Mouse (Mus musculus) hindbrain, embryonic 13.5 days (tissue): ENCODE data around the gene Klhl12. TPM values are rescaled to one million over a fixed set of nuclear protein-coding genes. Genes with fewer than 3 reads are reported as not detected.

Source experiments
- ATAC-seq: fragments of 200-750 bp; cut with Nextera tagmentation; 2 replicates; pipeline ENCODE4 v1.8.0; 2017; ENCODE audit warnings: moderate TSS enrichment; ENCODE audit not compliant: low FRiP score
- H3K27ac ChIP-seq: fragments of 300-500 bp; sonication (generic); 2 replicates; pipeline ENCODE4 v1.5.1; 2015; ENCODE audit warnings: inconsistent platforms, mild to moderate bottlenecking, moderate library complexity
- H3K27me3 ChIP-seq: fragments of 300-500 bp; sonication (generic); 2 replicates; pipeline ENCODE4 v1.6.1; 2015; ENCODE audit warnings: mild to moderate bottlenecking, inconsistent platforms
- H3K36me3 ChIP-seq: fragments of 300-500 bp; sonication (generic); 2 replicates; pipeline ENCODE4 v1.6.1; 2015; ENCODE audit warnings: mild to moderate bottlenecking, inconsistent platforms
- H3K4me1 ChIP-seq: fragments of 300-500 bp; sonication (generic); replicated peaks from 2 replicates; pipeline ENCODE4 v1.6.1; 2015; ENCODE audit warnings: inconsistent platforms
- H3K4me2 ChIP-seq: fragments of 300-500 bp; sonication (generic); 2 replicates; pipeline ENCODE4 v1.6.1; 2015; ENCODE audit warnings: inconsistent platforms, mild to moderate bottlenecking, moderate library complexity
- H3K4me3 ChIP-seq: fragments of 300-500 bp; sonication (generic); 2 replicates; pipeline ENCODE4 v1.5.1; 2015; ENCODE audit warnings: mild to moderate bottlenecking, inconsistent platforms
- H3K9ac ChIP-seq: fragments of 300-500 bp; sonication (generic); 2 replicates; pipeline ENCODE4 v1.6.1; 2015; ENCODE audit warnings: mild to moderate bottlenecking, inconsistent platforms
- H3K9me3 ChIP-seq: fragments of 300-500 bp; sonication (generic); 2 replicates; pipeline ENCODE4 v1.6.1; 2016; ENCODE audit warnings: inconsistent platforms
- WGBS: fragments of 180-500 bp; shearing (Covaris S2); methylation state at CpG from one replicate; pipeline ENCODE4 v1.1.7; 2015; 5-methylcytosine and 5-hydroxymethylcytosine counted together
- polyA plus RNA-seq: library from polyadenylated mRNA; unstranded; fragments of >200 nt; fragmentation: Nextera tagmentation; extraction: Ambion mirVana; gene quantifications from 2 replicates; pipeline ENCODE4 v1.2.1, GENCODE M21; 2015

The Klhl12 gene
- polyA plus RNA-seq, 1 experiment from 2014 or later = 33.2 TPM

DNA sequence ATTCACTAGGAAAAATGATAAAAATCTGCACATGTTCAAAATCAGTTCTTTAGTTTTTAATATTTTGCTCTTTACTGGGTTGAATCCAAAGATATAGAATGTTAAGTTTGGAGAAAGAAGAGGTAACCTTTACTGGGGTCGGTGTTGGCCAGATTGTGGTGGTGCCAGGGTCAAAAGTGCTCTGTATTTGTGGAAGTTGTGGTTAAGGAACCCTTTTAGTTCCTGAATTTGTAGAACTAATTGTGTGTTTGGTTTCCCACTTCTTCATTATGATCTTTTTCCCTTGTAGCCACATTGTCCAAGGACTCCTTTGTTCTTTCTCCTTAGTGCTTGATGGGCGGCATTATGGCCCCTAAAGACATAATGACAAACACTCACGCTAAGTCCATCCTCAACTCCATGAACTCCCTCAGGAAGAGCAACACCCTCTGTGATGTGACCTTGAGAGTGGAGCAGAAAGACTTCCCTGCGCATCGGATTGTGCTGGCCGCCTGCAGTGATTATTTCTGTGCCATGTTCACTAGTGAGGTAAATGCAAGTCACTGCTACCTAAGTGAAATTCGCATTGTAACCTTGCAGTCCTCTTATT, 2.9 kb downstream of the Klhl12 start:
- no peak for ATAC-seq
- Histone ChIP-seq H3K4me3 (no peak overlapping the region), H3K27me3 (peaks cover 6% of the 10 kb centered on the region), H3K9me3 (no peaks in the 10 kb centered on the region), H3K27ac (no peak overlapping the region), H3K9ac (no peak overlapping the region), H3K36me3 (peaks cover 42% of the 10 kb centered on the region), H3K4me1 (peaks cover 16% of the 10 kb centered on the region), H3K4me2 (no peak overlapping the region)
- WGBS = 92% methylated on average over 7 of the region's 7 CpGs

DNA sequence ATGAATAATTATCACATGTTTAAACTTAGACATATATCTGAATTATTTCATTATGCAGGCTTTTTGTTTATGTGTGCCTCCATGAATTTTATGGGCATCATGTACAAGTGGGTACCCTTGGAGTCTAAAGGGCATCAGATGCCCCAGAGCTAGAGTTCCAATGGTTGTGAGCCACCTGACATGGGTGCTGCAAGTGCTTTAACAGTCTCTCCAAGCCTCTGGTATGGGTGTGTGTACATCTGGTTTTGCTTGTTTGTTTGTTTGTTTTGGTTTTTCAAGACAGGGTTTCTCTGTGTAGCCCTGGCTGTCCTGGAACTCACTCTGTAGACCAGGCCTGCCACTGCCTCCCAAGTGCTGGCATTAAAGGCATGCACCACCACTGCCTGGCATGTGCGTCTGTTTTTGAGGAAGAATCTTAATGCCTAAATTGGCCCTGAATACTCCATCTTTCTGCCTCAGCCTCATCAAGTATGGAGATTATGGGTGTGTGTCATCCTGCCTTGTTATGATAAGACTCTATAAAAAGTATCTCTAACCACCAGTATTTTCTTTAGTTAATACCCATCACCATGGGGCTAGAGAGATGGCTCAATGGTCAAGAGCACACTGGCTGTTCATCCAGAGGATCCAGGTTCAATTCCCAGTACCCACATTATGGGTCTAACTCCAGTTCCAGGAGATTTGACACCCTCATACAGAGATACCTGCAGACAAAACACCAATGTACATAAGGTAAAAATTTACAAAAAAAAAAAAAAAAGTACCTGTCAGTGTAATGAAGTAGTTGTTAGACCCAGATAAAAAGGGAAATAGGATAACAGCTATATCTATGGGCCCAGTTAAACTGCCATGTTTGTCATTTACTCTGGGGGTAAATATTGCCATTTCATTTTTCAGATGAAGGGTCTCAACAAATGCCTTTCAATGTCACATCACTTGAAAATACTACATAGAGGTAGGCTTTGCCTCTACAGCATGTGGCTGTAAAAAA, 5.3 kb downstream of the Klhl12 start:
- Histone ChIP-seq H3K27me3 (no peaks in the 10 kb centered on the region), H3K27ac (no peak overlapping the region), H3K4me3 (no peak overlapping the region), H3K9me3 (no peaks in the 10 kb centered on the region), H3K4me1 (peaks cover 10% of the 10 kb centered on the region), H3K4me2 (no peak overlapping the region), H3K36me3 (peaks cover 60% of the 10 kb centered on the region), H3K9ac (no peak overlapping the region)
- 97% methylated on average over 1 of the region's 1 CpGs for WGBS
- ATAC-seq = no peak

DNA sequence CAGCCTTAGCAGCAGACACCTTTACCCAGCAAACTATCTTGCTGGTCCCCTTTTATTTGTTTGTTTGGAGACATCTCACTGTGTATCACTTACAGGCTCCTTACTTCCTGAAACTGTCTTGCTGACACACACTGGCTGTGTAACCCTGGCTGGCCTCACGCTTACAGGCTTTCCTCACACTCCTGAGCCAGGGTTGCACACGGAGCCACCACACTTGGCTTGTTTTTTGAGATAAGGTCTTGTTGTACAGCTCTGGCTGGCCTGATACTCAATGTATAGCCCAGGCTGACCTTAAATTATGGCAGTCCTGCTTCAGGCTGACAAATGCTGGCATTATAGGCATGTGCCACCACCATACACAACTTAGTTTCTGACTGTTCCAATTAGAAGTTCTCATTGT, 29.3 kb downstream of the Klhl12 start:
- Histone ChIP-seq H3K4me2 (no peak overlapping the region), H3K36me3 (peaks cover 67% of the 10 kb centered on the region), H3K27ac (no peak overlapping the region), H3K9ac (no peak overlapping the region), H3K4me3 (no peak overlapping the region), H3K27me3 (no peaks in the 10 kb centered on the region), H3K4me1 (no peaks in the 10 kb centered on the region), H3K9me3 (no peaks in the 10 kb centered on the region)
- ATAC-seq = no peak
- 95% methylated on average over 2 of the region's 2 CpGs for WGBS

DNA sequence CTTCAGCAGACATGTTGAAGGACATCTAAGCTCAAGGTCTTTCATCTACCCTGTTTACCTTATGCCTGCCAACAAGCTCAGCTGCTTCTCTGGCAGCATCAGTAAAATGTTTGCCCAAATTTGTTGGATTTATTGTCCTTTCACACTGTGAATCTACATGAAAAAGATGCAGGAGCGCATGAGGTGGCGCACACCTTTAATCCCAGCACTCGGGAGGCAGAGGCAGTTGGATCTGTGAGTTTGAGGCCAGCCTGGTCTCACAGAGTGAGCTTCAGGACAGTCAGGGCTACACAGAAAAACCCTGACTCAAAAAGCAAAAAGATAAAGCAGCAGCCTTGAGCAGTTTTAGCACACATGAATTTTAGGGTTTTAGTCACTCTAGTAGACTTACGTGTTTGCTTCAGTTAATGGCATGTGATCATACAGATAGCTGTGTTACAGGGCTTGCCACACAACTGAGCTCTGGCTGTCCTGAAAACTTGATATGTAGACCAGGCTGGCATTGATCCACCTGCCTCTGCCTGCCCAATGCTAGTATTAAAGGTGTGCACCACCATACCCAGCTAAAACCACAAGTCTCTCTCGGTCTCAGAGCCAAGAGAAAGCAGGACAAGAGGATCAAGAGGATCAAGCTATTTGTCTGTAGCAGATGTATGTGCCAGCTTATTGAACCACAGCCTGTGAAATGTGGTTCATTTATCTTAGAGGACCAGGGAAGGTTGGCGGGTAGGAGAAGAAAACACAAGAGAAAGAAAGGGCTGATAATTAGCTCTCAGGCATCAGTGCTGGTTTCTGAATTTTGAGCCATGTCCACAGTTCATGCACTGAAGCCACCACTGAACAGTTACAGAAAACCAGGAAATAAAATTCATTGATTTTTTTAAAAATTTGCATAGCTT, 35.8 kb downstream of the Klhl12 start:
- H3K36me3 ChIP-seq = peaks cover 41% of the 10 kb centered on the region
- no peak for ATAC-seq

DNA sequence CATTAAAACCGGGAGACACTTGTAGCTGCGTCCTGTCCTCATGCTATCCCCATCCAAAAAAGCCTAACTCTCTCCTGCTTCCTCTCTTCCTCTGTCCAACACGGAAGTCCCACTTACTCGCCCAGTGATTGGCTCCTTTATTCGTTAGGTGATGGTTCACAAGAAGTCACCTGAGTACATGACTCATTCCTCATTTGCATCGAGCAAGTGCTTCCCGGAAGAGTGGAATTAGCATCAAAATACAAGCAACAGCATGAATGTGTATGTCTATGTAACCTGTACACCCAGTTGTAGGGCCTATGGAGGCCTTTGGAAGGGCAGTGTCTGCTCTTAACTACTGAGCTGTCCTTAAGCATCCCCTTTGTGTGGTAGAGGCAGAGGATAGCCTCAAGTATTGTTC, 36.9 kb downstream of the Klhl12 start:
- Histone ChIP-seq H3K27ac (no peak overlapping the region), H3K36me3 (peaks cover 40% of the 10 kb centered on the region), H3K9ac (no peak overlapping the region), H3K9me3 (no peaks in the 10 kb centered on the region), H3K4me3 (no peak overlapping the region), H3K27me3 (no peaks in the 10 kb centered on the region), H3K4me1 (peaks cover 19% of the 10 kb centered on the region), H3K4me2 (no peak overlapping the region)
- 79% methylated on average over 7 of the region's 7 CpGs for WGBS
- ATAC-seq = no peak

More for the DNA sequence above, 35.8 kb downstream of the Klhl12 start:
- H3K4me2 ChIP-seq = no peak overlapping the region
- 92% methylated on average over 6 of the region's 6 CpGs for WGBS
- peaks cover 16% of the 10 kb centered on the region for H3K4me1 ChIP-seq
- no peaks in the 10 kb centered on the region for H3K9me3 ChIP-seq
- H3K4me3 ChIP-seq = no peak overlapping the region
- H3K9ac ChIP-seq = no peak overlapping the region
- no peaks in the 10 kb centered on the region for H3K27me3 ChIP-seq
- H3K27ac ChIP-seq = no peak overlapping the region

DNA sequence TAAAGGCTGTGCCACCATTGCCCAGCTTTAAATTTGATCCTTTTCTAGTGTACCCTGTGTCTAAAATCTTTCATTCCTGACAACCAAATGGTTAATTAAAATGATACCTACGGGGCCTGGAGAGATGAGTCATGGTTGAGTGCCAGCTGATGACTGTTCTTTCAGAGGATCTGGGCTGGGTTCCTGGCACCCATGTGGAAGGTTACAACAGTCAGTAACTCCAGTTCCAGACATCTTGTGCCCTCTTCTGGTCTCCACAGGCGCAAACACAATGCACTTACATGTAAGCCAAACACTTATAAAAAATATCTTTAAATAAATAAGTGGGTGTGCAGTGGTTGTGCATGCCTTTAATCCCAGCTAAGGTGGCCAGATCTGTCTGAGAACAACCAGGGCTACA, 38.2 kb downstream of the Klhl12 start:
- no peak for ATAC-seq
- Histone ChIP-seq H3K4me1 (peaks cover 19% of the 10 kb centered on the region), H3K9me3 (no peaks in the 10 kb centered on the region), H3K4me3 (peak overlapping the region; percentile 62), H3K4me2 (peak overlapping the region; percentile 63; the same call in 1 of the 2 replicates), H3K27me3 (no peaks in the 10 kb centered on the region), H3K27ac (no peak overlapping the region), H3K9ac (0 out of 2 replicates have a peak overlapping the region, but pooled peaks have one; percentile 66), H3K36me3 (peaks cover 30% of the 10 kb centered on the region)
- 85% methylated on average over 2 of the region's 2 CpGs for WGBS

DNA sequence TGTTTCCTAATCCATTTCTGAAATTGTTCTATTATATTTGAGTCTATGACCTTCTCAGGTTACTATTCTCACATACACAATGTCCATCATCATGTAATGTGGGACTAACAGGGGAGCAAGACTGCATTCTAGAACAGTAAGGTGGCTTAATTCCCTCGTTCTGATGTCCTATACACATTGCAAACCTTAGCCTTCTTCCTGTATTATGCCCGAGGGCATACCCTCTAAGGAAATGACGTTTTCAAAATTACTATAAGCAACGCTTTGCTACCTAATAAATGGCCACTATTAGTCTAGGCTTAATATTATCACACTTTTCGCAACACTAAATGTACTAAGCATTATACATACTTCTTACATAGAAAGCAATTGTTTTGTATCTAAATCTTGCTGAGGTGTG, 38.6 kb downstream of the Klhl12 start:
- Histone ChIP-seq H3K27ac (peak overlapping the region; percentile 84), H3K9me3 (no peaks in the 10 kb centered on the region), H3K27me3 (no peaks in the 10 kb centered on the region), H3K4me3 (peak overlapping the region; percentile 62), H3K4me2 (peak overlapping the region; percentile 63), H3K36me3 (peaks cover 28% of the 10 kb centered on the region), H3K9ac (peak overlapping the region; percentile 66), H3K4me1 (peaks cover 19% of the 10 kb centered on the region)
- peak; percentile 7; the same call in 1 of the 2 replicates for ATAC-seq
- WGBS = 26% methylated on average over 5 of the region's 5 CpGs

DNA sequence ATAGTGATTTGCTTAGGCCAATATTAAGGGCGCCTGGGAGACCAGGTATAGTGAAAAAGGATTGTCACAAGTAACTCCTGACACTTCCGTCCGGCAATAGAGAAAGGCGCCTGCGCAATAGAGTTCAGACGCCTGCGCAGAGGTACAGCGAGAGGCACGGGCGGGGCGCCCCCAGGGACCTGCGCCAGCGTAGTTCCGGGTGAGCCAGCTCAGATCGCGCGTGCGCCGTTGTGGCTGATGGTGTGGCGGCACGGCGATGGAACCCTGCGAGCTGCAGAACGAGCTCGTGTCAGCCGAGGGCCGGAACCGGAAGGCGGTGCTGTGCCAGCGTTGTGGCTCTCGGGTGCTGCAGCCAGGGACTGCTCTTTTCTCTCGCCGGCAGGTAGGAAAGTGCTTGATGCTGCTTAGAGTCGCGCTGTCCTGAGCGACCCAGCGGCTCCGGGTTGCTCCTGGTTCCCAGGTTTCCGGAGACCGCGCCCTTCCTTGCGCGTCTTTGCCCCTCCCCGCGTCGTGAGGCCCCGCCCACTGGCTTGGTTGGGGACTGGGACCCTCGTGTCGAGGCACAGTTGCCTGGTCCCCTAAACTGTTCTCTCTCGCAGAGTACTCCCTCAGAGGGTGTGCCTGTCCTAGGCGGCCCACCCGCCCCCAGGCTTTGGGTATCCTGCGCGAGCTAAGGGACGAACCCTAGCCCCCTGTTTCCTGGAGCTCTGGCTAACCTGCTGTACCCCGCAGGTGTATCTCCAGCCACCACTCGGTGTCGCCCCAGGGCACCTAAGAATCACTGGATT, 39.3 kb downstream of the Klhl12 start, which contains the start of gene Rabif:
Rabif (plus strand) TSS at position 221 of the 788 bp plus-strand sequence.
- peak within 1 kb of the TSS; percentile 62 for H3K4me3 ChIP-seq
- ATAC-seq = peak; percentile 99
- no peaks in the 10 kb centered on the region for H3K27me3 ChIP-seq
- H3K9ac ChIP-seq = peak within 1 kb of the TSS; percentile 67
- peaks cover 21% of the 10 kb centered on the region for H3K36me3 ChIP-seq
- H3K9me3 ChIP-seq = no peaks in the 10 kb centered on the region
- WGBS = under 1% methylated on average over 58 of the region's 58 CpGs
- H3K27ac ChIP-seq = peak within 1 kb of the TSS; percentile 86
- peak within 1 kb of the TSS; percentile 63 for H3K4me2 ChIP-seq
- H3K4me1 ChIP-seq = peaks cover 19% of the 10 kb centered on the region

DNA sequence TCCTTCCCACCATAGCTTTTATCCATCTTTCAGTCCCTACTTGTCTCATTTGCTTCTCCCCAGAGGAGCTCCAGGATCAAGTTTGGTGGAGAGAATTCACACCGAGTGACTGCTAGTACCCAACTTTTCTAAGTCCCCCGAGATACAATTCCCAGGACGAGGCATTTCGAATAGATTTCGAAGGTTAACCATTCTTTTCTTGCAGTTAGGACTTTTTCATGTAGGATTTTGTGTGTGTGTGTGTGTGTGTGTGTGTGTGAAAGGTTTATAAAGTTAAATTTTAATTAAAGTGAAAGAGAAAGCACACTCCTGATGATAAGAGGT, 39.8 kb downstream of the Klhl12 start:
- ATAC-seq = no peak
- no peaks in the 10 kb centered on the region for H3K27me3 ChIP-seq
- H3K4me1 ChIP-seq = peaks cover 19% of the 10 kb centered on the region
- WGBS = 18% methylated on average over 5 of the region's 5 CpGs
- peaks cover 15% of the 10 kb centered on the region for H3K36me3 ChIP-seq
- H3K9ac ChIP-seq = peak overlapping the region; percentile 67
- peak overlapping the region; percentile 63 for H3K4me2 ChIP-seq
- H3K9me3 ChIP-seq = no peaks in the 10 kb centered on the region
- H3K4me3 ChIP-seq = peak overlapping the region; percentile 62
- peak overlapping the region; percentile 86 for H3K27ac ChIP-seq

DNA sequence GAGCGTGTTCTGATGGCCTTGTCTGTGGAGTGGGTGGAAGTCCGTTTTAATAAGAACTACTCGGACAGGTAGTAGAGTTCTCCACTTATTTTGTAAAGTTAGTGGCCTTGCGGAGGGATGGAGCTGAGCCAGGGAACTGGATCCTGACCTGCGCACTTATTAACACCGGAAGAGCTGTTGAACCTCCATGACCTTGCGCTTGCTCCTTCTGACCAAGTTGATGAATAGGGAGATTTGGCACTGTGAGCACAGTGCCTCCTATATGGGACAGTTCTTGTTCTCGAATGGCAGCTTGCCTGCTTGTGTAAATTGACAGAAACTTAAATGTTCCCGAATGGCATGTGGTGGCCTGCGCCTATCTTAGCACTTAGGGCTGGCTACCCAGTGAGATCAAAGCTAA, 40.7 kb downstream of the Klhl12 start:
- Histone ChIP-seq H3K4me3 (no peak overlapping the region), H3K9ac (0 out of 2 replicates have a peak overlapping the region, but pooled peaks have one; percentile 67), H3K4me2 (peak overlapping the region; percentile 63), H3K27ac (no peak overlapping the region), H3K36me3 (peaks cover 7% of the 10 kb centered on the region), H3K9me3 (no peaks in the 10 kb centered on the region), H3K4me1 (peaks cover 19% of the 10 kb centered on the region), H3K27me3 (no peaks in the 10 kb centered on the region)
- 92% methylated on average over 10 of the region's 10 CpGs for WGBS
- no peak for ATAC-seq

DNA sequence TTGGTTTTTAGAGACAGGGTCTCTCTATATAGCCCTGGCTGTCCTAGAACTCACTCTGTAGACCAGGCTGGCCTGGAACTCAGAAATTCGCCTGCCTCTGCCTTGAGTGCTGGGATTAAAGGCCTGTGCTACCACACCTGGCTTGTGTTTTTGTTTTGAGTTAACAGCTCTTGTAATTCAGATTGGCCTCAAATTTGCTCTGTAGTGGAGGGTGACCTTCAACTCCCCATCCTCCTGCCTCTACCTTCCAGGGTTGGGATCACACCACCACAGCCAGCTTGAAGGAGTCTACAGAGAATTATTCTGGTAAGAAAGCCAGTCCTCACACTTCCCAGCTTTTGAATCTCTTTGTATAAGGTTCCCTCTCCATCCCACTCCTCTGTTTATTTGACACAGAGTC, 45.6 kb downstream of the Klhl12 start:
- WGBS = 94% methylated on average over 1 of the region's 1 CpGs
- Histone ChIP-seq H3K36me3 (peaks cover 38% of the 10 kb centered on the region), H3K9me3 (no peaks in the 10 kb centered on the region), H3K9ac (no peak overlapping the region), H3K27me3 (no peaks in the 10 kb centered on the region), H3K4me1 (peaks cover 5% of the 10 kb centered on the region), H3K27ac (no peak overlapping the region), H3K4me2 (no peak overlapping the region), H3K4me3 (no peak overlapping the region)
- ATAC-seq = no peak
